Mouse (Mus musculus): Measurements from ENCODE around the gene Mpzl1.
"Not testable (repeated sequence)": the region's sequence is repeated elsewhere in the genome, so short reads cannot be mapped to it uniquely, and the experiment has no call there.

Gene Mpzl1

GRCm38 (mm10) chr1:165634151-165634884, at the start of gene Mpzl1:
TSS of gene Mpzl1 (minus strand) at chr1:165634538.
- DNase-seq = peak; percentile 99

- peak in 1 of 2 experiments; percentile 50 for DNase-seq
These were observed 47.9 kb upstream of the Mpzl1 start for GRCm38 (mm10) chr1:165682056-165682853.

DNA sequence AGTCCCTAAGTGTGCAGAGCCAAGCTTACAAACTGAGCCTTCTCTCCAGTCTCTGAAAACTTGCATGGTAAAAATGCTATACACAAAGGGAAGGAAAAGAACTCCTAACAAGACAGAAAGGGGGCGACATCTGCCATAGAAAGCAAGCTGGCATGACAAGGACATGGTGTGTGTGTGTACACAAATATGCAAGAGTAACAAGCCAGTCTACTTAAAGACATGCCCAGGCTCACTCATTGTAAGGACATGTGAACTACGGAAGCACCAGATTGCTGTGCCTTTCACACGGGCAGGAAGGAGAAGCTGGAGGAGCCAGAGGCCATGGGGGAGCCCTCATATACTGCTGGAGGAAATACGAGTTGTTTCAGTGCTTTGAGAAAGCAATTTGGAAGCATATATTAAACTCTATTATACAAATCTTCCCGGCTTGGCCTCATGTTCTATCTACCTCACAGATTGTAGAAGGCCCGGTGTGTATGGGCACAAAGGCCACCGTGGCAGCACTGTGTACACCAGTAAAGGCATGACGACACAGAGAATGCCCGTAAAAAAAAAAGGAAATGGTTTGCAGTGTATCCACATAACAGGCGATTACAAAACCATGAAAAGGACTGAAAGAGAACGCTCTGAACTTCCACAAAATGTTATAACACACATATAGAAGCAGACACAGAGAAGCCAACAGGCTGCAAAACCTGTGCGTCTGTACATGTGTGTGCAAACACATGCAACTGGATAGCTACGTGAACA, 46.9 kb upstream of the Mpzl1 start:
- DNase-seq = no peak

GRCm38 (mm10) chr1:165680086-165680485, 45.7 kb upstream of the Mpzl1 start:
- DNase-seq = not testable (repeated sequence)

DNA sequence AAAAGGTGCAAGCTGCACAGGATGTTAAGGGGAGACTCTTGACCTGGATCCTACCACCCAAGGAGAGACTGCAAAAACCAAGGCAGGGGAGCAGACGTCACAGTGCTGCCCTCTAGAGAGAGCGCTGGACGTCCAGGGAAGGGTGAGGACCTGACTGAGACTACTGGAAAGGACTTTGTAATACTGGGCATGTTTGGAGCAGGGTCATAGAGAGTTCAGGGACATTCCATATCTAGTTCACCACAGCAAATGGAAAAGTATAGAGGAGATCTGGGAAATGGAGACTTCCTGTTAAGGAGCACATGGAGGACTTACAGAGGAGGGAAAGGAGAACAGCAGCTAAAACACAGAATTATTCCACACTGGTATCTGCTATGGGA, 45.3 kb upstream of the Mpzl1 start:
- peak in 1 of 2 experiments; percentile 52 for DNase-seq

- DNase-seq = no peak
These were observed 44.7 kb upstream of the Mpzl1 start for GRCm38 (mm10) chr1:165678861-165679617.

DNA sequence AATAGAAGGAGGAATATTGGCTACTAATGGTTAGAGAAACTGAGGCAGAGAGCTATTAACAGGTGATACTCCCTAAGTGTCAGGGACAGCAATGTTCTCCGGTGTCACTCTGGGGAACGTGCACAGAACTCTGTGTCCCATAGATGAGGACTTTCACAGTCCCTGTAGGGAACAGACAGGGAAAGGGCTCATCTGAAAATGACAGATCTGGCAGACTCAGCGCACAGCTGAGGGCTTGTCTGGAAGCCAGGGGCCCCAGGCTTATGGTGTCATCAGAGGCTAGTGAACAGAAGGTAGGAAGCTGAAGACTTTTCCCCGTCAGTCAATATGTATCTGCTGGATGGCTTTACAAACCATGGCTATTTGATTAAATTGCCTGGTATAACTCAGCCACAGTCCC, 43.2 kb upstream of the Mpzl1 start:
- DNase-seq = no peak

- DNase-seq = no peak
These were observed 42.7 kb upstream of the Mpzl1 start for GRCm38 (mm10) chr1:165676993-165677392.

- no peak for DNase-seq
These were observed 40.8 kb upstream of the Mpzl1 start for GRCm38 (mm10) chr1:165675167-165675566.

DNA sequence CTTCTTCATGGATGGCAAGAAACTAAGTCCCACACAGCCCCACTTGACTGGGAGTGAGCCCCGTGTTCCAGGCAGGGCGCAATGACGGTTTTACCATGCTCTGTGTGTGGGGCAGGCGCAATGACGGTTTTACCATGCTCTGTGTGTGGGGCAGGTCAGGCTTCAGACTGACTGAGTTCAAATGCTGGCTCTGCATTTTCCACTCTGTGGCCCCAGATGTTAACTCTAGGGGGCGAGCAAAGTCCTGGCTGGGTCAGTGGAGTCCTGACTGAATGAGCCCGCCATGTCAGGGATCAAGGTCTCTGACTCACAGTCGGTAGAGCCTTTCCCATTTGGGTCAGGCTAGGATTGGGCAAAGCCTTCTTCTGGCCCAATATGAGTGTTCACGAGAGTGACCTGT, 38.0 kb upstream of the Mpzl1 start:
- no peak for DNase-seq

DNA sequence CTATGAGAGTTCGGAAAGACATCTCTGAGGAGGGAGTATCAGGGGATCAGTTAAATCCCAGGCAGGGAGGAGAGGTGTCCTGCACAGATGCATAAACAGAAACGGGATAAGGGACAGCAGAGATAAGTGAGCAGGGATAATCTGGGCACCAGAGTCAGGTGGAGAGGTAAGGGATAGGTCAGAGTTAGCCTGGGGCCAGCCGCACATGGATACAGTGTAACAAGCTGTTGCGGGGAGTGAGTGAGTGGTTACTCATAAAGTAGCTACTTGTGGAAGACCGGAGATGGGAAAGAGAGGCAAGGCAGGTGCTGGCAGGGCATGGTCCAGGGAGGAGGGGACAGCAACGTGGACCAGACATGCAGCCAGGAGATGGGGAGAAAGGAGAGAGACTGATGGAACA, 35.7 kb upstream of the Mpzl1 start:
- DNase-seq = no peak

GRCm38 (mm10) chr1:165668904-165669303, 34.6 kb upstream of the Mpzl1 start:
- DNase-seq = no peak

DNA sequence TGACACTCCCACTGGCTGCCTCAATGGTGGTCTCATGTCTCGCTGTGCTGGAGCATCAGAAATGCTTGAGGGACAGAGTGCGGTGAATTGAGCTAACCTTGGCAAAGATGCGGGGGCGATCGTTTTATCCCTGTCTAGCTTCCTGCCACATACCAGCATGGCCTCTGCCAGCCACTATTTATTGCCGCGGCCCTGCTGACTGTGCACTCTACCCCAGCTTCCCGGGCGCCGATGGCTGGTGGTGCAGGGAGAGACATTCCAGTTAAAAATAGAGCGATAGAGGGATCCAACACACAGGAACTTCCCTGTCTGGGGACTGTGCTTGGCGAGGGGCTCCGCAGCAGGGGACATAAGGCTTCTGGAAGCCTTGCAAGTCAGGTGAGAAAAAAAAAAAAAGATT, 33.0 kb upstream of the Mpzl1 start:
- DNase-seq = no peak

DNA sequence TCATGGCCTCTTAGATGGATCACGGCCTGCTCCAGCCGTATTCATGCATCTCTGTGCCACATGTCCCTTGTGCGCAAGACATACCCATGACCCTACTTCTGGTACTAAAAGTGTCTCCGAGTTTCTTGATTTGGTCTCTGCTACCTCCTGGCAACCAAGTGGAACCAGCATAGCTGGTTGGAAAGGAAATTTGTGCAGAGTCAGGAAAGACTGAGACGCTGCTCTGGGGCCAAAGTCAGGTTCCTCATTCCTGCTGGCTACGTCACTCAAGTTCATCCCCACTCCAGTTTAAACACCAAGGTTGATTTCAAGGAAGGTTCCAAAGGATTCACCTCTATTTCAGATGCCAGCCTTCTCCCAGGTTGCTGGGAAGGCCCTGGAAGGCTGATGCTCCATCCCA, 32.6 kb upstream of the Mpzl1 start:
- DNase-seq = no peak

DNA sequence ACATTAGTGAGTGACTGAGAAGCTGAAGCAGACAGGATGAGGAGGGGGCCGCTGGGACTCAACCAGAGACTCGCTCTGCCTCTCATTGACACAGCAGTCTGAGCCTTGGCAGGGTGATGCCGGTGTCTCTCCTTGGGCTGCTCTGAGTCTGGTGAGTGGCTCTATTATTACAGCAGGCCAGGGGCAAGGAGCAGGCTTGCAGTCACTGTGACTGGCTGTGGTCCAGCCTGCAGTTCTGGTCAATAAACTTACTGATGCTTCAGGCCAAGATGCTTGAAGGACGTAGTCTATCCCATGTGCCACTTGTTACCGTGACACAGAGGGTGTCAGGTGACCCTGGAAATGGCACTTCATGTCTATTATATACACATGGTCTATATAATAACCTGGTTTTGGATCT, 31.4 kb upstream of the Mpzl1 start:
- no peak for DNase-seq

DNA sequence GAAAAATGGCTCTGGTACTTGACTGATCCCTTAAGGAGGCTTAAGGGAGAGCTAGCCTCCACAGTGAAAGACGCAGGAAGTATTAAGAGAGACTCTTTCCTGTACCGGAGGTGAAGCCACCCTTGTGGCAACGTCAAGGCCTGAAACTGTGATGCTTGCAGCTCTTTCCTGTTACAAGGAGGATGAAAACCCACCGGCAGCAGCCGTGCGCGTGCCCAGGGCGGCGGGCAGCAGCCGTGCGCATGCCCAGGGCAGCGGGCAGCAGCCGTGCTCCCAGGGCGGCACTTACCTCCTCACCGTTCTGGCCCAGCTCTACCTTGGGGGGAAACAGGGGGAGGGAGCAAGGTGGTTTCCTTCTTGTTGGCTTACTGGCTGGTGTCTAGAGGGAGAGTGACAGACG, 28.9 kb upstream of the Mpzl1 start:
- DNase-seq = no peak

- DNase-seq = no peak
These were observed 28.3 kb upstream of the Mpzl1 start for GRCm38 (mm10) chr1:165662426-165663192.

- DNase-seq = no peak
These were observed 27.4 kb upstream of the Mpzl1 start for GRCm38 (mm10) chr1:165661725-165662124.

DNA sequence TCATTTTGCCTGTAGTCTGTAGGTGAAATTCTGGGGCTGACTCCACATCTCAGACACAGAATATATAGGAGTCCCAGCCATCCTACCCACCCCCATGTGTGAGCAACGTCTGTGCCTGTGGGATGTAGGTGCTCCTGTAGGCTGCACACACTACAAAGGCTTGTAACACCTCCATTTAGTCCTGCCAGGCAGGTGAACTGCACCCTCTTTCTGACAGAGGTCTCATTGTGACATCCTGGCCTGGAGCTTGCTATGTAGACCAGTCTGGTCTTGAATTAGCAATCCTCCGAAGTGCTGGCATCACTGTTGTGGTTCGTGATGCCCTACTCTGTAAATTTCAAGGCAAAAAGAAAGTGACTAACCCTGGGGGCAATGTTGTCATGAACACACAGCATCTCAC, 26.9 kb upstream of the Mpzl1 start:
- no peak for DNase-seq

DNA sequence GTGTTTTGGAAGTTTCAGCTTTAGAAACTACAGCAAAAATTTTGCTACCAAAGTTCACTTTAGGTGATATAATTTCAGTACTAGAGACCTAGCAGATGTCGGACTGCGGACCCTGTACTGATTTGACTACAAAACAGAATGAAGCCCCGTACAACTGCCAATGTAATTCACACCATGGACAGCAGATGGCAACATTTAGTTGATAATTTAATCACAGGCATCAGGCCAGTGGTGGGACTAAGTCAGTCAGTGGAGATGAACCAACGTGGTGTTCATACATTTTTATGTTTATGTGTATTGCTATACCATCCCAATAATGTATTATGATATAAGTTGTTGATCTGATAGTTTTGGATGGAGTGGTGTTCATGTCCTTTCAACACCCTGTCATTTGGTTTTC, 26.4 kb upstream of the Mpzl1 start:
- DNase-seq = peak in 1 of 2 experiments; percentile 74

DNA sequence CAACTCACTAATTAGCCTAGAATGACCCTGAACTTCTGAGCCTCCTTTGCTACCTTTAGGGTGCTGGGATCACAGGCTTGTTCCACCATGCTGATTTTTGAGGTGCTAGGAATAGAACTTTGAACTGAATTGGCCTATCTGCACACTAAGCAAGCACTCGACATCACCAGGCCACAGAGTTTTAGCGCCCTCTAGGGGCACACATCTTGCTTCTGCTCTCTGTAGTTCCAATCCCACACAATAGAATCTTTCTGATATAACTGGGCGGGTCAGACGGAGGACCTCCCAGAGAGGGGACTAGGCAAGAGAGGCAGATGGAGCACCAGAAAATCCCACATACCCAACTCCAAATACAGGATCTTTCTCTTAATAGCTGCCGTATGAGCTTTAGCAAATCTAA, 24.3 kb upstream of the Mpzl1 start:
- peak; percentile 74 to 82 for DNase-seq

GRCm38 (mm10) chr1:165655482-165655881, 21.1 kb upstream of the Mpzl1 start:
- DNase-seq = peak in 1 of 2 experiments; percentile 57

All from lung, postnatal 4 days (tissue).